Mouse (Mus musculus) kidney, embryonic 14.5 days (tissue): ENCODE data around the gene Pou5f1. TPM values are rescaled to one million over a fixed set of nuclear protein-coding genes. Genes with fewer than 3 reads are reported as not detected.

Source experiments
- ATAC-seq: fragments of 200-750 bp; cut with Nextera tagmentation; 2 replicates; pipeline ENCODE4 v1.8.0; 2017; ENCODE audit warnings: moderate number of reproducible peaks, mild to moderate bottlenecking, moderate TSS enrichment, moderate library complexity; ENCODE audit not compliant: low FRiP score, low TSS enrichment
- H3K27ac ChIP-seq: fragments of 300-500 bp; sonication (generic); 2 replicates; pipeline ENCODE4 v1.5.1; 2014; ENCODE audit warnings: low read depth, mild to moderate bottlenecking, low read length, moderate library complexity, mixed read lengths
- H3K27me3 ChIP-seq: fragments of 300-500 bp; sonication (generic); 2 replicates; pipeline ENCODE4 v1.6.1; 2014; ENCODE audit warnings: mild to moderate bottlenecking, low read length; ENCODE audit not compliant: control insufficient read depth, insufficient read depth
- H3K36me3 ChIP-seq: fragments of 300-500 bp; sonication (generic); 2 replicates; pipeline ENCODE4 v1.6.1; 2014; ENCODE audit warnings: low read length, mixed read lengths; ENCODE audit not compliant: control insufficient read depth, insufficient read depth
- H3K4me1 ChIP-seq: fragments of 300-500 bp; sonication (generic); 2 replicates; pipeline ENCODE4 v1.6.1; 2014; ENCODE audit warnings: low read length, mixed read lengths; ENCODE audit not compliant: control insufficient read depth, insufficient read depth
- H3K4me2 ChIP-seq: fragments of 300-500 bp; sonication (generic); replicated peaks from 2 replicates; pipeline ENCODE4 v1.6.1; 2014; ENCODE audit warnings: low read depth, mild to moderate bottlenecking, low read length
- H3K4me3 ChIP-seq: fragments of 300-500 bp; sonication (generic); 2 replicates; pipeline ENCODE4 v1.5.1; 2014; ENCODE audit warnings: mild to moderate bottlenecking, low read length
- H3K9ac ChIP-seq: fragments of 300-500 bp; sonication (generic); 2 replicates; pipeline ENCODE4 v1.6.1; 2014; ENCODE audit warnings: low read depth, mild to moderate bottlenecking, low read length, moderate library complexity
- H3K9me3 ChIP-seq: fragments of 300-500 bp; sonication (generic); 2 replicates; pipeline ENCODE4 v1.6.1; 2016; ENCODE audit warnings: low read length; ENCODE audit not compliant: control insufficient read depth
- WGBS: fragments of 180-500 bp; shearing (Covaris S2); extraction: QIAGEN DNeasy Blood & Tissue Kit; methylation state at CpG from one replicate; pipeline ENCODE4 v1.1.7; 2014; 5-methylcytosine and 5-hydroxymethylcytosine counted together
- polyA plus RNA-seq: library from polyadenylated mRNA; unstranded; fragments of >200 nt; fragmentation: Nextera tagmentation; extraction: Ambion mirVana; gene quantifications from 2 replicates; pipeline ENCODE4 v1.2.1, GENCODE M21; 2014

The Pou5f1 gene
- polyA plus RNA-seq, 1 experiment from 2014 or later = not detected

- ATAC-seq = no peak
- WGBS = 82% methylated on average over 5 of the region's 5 CpGs
- no peaks in the 10 kb centered on the region for H3K36me3 ChIP-seq
Observed at GRCm38 (mm10) chr17:35554321-35554720, 48.5 kb downstream of the Pou5f1 start.

DNA sequence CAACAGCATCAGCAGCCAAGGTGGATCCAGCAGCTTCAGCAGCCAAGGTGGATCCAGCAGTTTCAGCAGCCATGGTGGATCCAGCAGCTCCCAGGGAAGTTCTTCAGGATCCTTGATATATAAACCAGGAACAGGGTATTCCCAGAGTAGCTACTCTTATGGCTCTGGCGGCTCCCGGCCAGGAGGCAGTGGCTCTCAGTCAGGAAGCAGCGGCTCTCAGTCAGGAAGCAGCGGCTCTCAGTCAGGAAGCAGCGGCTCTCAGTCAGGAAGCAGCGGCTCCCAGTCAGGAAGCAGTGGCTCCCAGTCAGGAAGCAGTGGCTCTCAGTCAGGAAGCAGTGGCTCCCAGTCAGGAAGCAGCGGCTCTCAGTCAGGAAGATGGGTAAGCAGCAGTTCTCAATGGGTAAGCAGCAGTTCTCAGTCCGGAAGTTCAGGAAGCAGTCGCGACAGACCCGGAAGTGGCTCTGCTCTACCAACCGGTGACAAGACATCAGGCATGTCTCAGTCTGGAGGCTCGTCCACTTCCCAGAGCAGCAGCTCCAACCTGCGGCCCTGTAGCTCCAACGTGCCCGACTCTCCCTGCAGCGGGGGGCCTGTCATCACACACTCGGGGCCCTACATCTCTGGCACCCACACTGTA lies 49.1 kb downstream of the Pou5f1 start:
- Histone ChIP-seq H3K4me2 (no peak overlapping the region), H3K27ac (no peak overlapping the region), H3K9me3 (no peaks in the 10 kb centered on the region), H3K4me3 (no peak overlapping the region), H3K27me3 (no peaks in the 10 kb centered on the region), H3K4me1 (no peaks in the 10 kb centered on the region), H3K36me3 (no peaks in the 10 kb centered on the region), H3K9ac (no peak overlapping the region)
- ATAC-seq = no peak
- 94% methylated on average over 18 of the region's 18 CpGs for WGBS

More at GRCm38 (mm10) chr17:35554321-35554720, 48.5 kb downstream of the Pou5f1 start:
- H3K4me1 ChIP-seq = no peaks in the 10 kb centered on the region
- H3K27me3 ChIP-seq = no peaks in the 10 kb centered on the region
- H3K4me2 ChIP-seq = no peak overlapping the region
- no peak overlapping the region for H3K27ac ChIP-seq
- no peaks in the 10 kb centered on the region for H3K9me3 ChIP-seq
- no peak overlapping the region for H3K9ac ChIP-seq
- H3K4me3 ChIP-seq = no peak overlapping the region

- Histone ChIP-seq H3K9me3 (no peaks in the 10 kb centered on the region), H3K4me1 (no peaks in the 10 kb centered on the region), H3K36me3 (no peaks in the 10 kb centered on the region), H3K9ac (no peak overlapping the region), H3K27me3 (no peaks in the 10 kb centered on the region), H3K27ac (no peak overlapping the region), H3K4me2 (no peak overlapping the region), H3K4me3 (no peak overlapping the region)
- no peak for ATAC-seq
- WGBS = 89% methylated on average over 13 of the region's 13 CpGs
Observed at GRCm38 (mm10) chr17:35556186-35556765, 50.5 kb downstream of the Pou5f1 start.

DNA sequence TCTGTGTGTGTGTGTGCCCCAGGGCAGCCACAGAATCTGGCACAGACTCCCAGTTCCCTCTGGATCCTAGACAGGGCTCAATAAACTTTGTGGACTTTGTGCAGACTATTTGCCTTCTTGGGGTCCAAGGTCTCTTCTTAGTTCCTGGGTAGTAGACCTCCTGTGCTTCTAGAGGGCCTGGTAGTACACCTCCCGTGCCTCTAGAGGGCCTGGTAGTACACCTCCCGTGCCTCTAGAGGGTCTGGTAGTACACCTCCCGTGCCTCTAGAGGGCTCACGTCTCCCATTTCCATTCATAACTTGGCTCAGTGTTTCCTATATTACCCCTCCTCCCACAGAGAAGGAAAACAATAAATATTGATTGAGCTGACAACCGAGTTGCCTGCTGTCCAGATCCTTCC lies 51.0 kb downstream of the Pou5f1 start:
- WGBS = 28% methylated on average over 5 of the region's 5 CpGs
- H3K4me1 ChIP-seq = no peaks in the 10 kb centered on the region
- no peak for ATAC-seq
- no peak overlapping the region for H3K4me3 ChIP-seq
- H3K27me3 ChIP-seq = no peaks in the 10 kb centered on the region
- no peak overlapping the region for H3K4me2 ChIP-seq
- no peak overlapping the region for H3K9ac ChIP-seq
- H3K36me3 ChIP-seq = no peaks in the 10 kb centered on the region
- no peak overlapping the region for H3K27ac ChIP-seq
- H3K9me3 ChIP-seq = no peaks in the 10 kb centered on the region

DNA sequence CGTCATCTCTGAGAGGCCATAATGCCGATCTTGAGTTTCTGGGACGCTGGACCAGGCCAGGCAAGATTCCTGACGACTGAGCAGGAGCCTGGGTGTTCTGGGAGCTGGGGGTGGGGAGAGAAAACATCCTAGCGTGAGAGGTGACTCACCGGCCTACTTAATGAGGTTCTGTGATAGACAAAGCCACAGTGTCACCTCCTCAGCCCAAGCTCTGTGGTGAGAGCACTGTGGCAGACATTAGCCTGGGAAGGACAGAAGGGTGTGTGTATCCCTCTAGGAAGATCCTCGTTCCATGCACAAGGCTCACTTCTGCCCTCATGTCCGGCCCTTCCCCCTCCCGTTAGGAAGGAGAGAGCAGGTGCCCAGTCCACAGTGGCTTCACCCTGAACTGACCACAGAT lies 51.5 kb downstream of the Pou5f1 start:
- no peak overlapping the region for H3K27ac ChIP-seq
- H3K36me3 ChIP-seq = no peaks in the 10 kb centered on the region
- H3K4me2 ChIP-seq = no peak overlapping the region
- no peaks in the 10 kb centered on the region for H3K9me3 ChIP-seq
- H3K4me3 ChIP-seq = no peak overlapping the region
- no peaks in the 10 kb centered on the region for H3K27me3 ChIP-seq
- WGBS = 70% methylated on average over 9 of the region's 9 CpGs
- H3K9ac ChIP-seq = no peak overlapping the region
- no peaks in the 10 kb centered on the region for H3K4me1 ChIP-seq
- no peak for ATAC-seq

DNA sequence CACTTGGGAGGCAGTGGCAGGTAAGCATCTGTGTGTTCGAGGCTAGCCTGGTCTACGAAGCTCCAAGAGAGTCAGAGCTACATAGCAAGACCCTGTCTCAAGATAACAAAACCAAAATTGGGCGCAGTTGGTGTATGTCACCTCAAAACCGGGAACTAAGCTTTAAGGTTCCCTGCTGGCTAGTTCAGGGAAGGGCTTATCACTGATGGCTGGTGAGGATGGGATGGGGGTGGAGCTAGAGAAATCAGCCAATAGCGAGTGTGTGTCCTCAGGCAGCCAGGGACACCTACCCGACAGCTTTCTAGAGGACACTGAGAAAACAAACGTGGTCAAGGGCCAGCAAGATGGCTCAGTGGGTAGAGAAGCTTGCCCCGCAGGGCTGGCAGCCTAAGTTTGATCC lies 52.4 kb downstream of the Pou5f1 start:
- 63% methylated on average over 8 of the region's 8 CpGs for WGBS
- H3K9ac ChIP-seq = no peak overlapping the region
- no peak overlapping the region for H3K4me3 ChIP-seq
- no peak overlapping the region for H3K4me2 ChIP-seq
- H3K27me3 ChIP-seq = no peaks in the 10 kb centered on the region
- no peaks in the 10 kb centered on the region for H3K36me3 ChIP-seq
- H3K4me1 ChIP-seq = no peaks in the 10 kb centered on the region
- no peaks in the 10 kb centered on the region for H3K9me3 ChIP-seq
- no peak for ATAC-seq
- no peak overlapping the region for H3K27ac ChIP-seq

Other genes with a start within 250 kb of the Pou5f1 start
- 38.3 and 42.8 TPM in 2 replicates for gene H2-D1, start 243.3 kb upstream of the Pou5f1 start, polyA plus RNA-seq
- gene H2-Q1, start 185.6 kb upstream of the Pou5f1 start, polyA plus RNA-seq = not detected in 2 replicates
- gene H2-Q2, start 163.8 kb upstream of the Pou5f1 start, polyA plus RNA-seq = 0.24 and 0.37 TPM in 2 replicates
- gene H2-Q4, start 126.4 kb upstream of the Pou5f1 start, polyA plus RNA-seq = 3.2 and 3.6 TPM in 2 replicates
- gene H2-Q6, start 81.2 kb upstream of the Pou5f1 start, polyA plus RNA-seq = 2.2 and 2.8 TPM in 2 replicates
- gene H2-Q7, start 66.9 kb upstream of the Pou5f1 start, polyA plus RNA-seq = 11.6 and 15.4 TPM in 2 replicates
- gene H2-Q10, start 35.9 kb upstream of the Pou5f1 start, polyA plus RNA-seq = 0.26 and 0.39 TPM in 2 replicates
- 67.8 and 68.1 TPM in 2 replicates for gene Tcf19, start 10.8 kb downstream of the Pou5f1 start, polyA plus RNA-seq
- 10.3 and 19.1 TPM in 2 replicates for gene Cchcr1, start 11.1 kb downstream of the Pou5f1 start, polyA plus RNA-seq
- 0.79 and 0.80 TPM in 2 replicates for gene Psors1c2, start 27.2 kb downstream of the Pou5f1 start, polyA plus RNA-seq
- not detected in 2 replicates for gene Cdsn, start 46.1 kb downstream of the Pou5f1 start, polyA plus RNA-seq
- gene 2300002M23Rik, start 61.4 kb downstream of the Pou5f1 start, polyA plus RNA-seq = not detected in 2 replicates
- 3.3 and 4.2 TPM in 2 replicates for gene Sfta2, start 95.5 kb downstream of the Pou5f1 start, polyA plus RNA-seq
- not detected in 2 replicates for gene Gm9573, start 120.6 kb downstream of the Pou5f1 start, polyA plus RNA-seq
- 0.15 and 0.24 TPM in 2 replicates for gene Mucl3, start 137.7 kb downstream of the Pou5f1 start, polyA plus RNA-seq
- 9.5 and 16.8 TPM in 2 replicates for gene Vars2, start 161.6 kb downstream of the Pou5f1 start, polyA plus RNA-seq
- gene Gtf2h4, start 167.7 kb downstream of the Pou5f1 start, polyA plus RNA-seq = 50.7 and 56.7 TPM in 2 replicates
- 34.6 and 52.0 TPM in 2 replicates for gene Ddr1, start 198.6 kb downstream of the Pou5f1 start, polyA plus RNA-seq